Mouse (Mus musculus) cerebellum, adult 2 months (tissue): ENCODE results near the gene Tmem164.

ENCODE experiments used
- CTCF ChIP-seq: fragments of 200-500 bp; IDR thresholded peaks from 2 replicates; pipeline ENCODE4 v1.5.1; 2011; ENCODE audit warnings: low read depth, mild to moderate bottlenecking, control low read depth, low read length, moderate library complexity, borderline replicate concordance; ENCODE audit not compliant: insufficient read depth
- POLR2A ChIP-seq: fragments of 200-500 bp; IDR thresholded peaks from 2 replicates; pipeline ENCODE4 v1.6.1; 2011; ENCODE audit warnings: low read length, control low read depth, borderline replicate concordance; ENCODE audit not compliant: insufficient read depth

- no peak for TF ChIP-seq CTCF
- no peak for TF ChIP-seq POLR2A
Measured at GRCm38 (mm10) chrX:142664704-142665422, 16.3 kb upstream of the Tmem164 start.
